Mouse (Mus musculus): Measurements from ENCODE around the gene Fgfr2. TPM values are rescaled to one million over a fixed set of nuclear protein-coding genes. Genes with fewer than 3 reads are reported as not detected.

Gene Fgfr2
- polyA plus RNA-seq, 1 experiment: 14.8 TPM

DNA sequence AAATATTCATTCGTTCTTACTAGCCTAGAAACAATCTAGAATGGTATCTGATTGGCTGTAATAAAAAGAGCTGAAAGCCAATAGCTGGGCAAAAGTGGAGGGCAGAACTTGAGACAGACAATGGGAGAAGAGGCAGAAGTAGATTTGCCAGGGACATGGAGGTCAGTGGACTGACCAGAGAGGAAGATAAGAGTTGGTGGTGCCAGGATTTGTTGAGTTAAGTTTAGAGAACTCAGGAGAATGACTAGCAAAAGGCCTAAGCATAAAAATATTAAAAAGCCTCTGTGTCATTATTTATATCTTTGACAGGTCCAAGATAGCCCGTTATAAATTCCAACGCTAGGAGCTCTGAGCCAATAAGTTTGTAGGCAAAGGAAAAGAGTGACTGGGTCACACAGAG lies 2668.9 kb downstream of the Fgfr2 start:
- Histone ChIP-seq H3K36me3 (ENCODE audit: control insufficient read depth, insufficient read depth, low read length) (no peaks in the 10 kb centered on the region; the same call in 1 of the 2 replicates), H3K27ac (ENCODE audit: insufficient read depth, low read depth, low read length) (no peak overlapping the region), H3K27me3 (replicated peaks; ENCODE audit: control insufficient read depth, insufficient read depth, low read length) (no peaks in the 10 kb centered on the region), H3K4me1 (ENCODE audit: control insufficient read depth, insufficient read depth, low read length) (peaks cover 3% of the 10 kb centered on the region; the same call in 1 of the 2 replicates), H3K4me3 (ENCODE audit: insufficient read depth, low read depth, low read length) (no peak overlapping the region)
- peak; percentile 15 for DNase-seq
- WGBS: 51% methylated on average over 3 of the region's 3 CpGs
- TF ChIP-seq POLR2A (IDR thresholded peaks at IDR 0.05; ENCODE audit: low read depth, low read length): no peak
- no peak for TF ChIP-seq CTCF (conservative IDR thresholded peaks at IDR 0.05; ENCODE audit: insufficient read depth, insufficient read length, low read depth, low read length)

DNA sequence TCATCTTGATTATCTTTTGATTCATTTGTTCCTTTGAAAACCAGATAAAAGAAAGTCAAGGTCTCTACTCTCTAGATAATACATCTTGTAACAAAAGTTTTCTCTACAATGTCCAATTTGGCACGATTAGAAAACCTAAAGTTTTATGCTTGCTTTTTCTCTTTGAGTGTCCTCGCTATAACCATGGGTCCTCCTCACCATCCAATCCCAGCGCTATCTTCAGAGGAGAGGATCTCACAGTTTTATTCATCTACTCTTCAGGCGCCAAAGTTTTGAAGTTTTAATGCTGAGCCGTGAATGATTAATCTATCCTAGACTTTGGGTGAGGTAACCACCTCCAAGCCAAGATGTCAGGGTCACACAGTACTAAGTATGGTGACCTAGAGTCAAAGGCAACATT lies 2687.4 kb downstream of the Fgfr2 start:
- TF ChIP-seq CTCF (conservative IDR thresholded peaks at IDR 0.05; ENCODE audit: insufficient read depth, insufficient read length, low read depth, low read length) (no peak), POLR2A (IDR thresholded peaks at IDR 0.05; ENCODE audit: low read depth, low read length) (no peak)
- DNase-seq: peak; percentile 15
- no peak overlapping the region for H3K27ac ChIP-seq (ENCODE audit: insufficient read depth, low read depth, low read length)
- no peaks in the 10 kb centered on the region for H3K36me3 ChIP-seq (ENCODE audit: control insufficient read depth, insufficient read depth, low read length)
- H3K4me3 ChIP-seq (ENCODE audit: insufficient read depth, low read depth, low read length): no peak overlapping the region
- H3K4me1 ChIP-seq (ENCODE audit: control insufficient read depth, insufficient read depth, low read length): no peaks in the 10 kb centered on the region; the same call in 1 of the 2 replicates
- WGBS: 73% methylated on average over 5 of the region's 5 CpGs
- H3K27me3 ChIP-seq (replicated peaks; ENCODE audit: control insufficient read depth, insufficient read depth, low read length): no peaks in the 10 kb centered on the region

DNA sequence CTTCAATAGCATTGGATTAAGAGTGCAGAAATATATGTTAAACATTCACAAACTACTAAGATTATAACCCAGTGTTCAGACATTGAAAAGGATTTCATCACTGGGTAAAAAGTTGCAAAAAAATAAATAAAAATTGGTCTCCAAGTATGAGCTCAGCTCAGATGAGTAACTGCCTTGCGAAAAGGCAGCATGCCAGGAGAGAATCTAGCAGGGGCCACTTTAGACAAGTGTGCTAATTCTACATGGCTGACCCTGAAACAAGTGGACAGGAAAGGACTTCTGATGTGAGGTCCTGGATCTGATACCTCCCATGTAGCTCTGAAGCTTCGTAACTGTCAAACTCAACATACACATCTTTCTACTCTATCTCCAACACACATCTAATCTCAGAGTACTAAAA lies 2691.0 kb downstream of the Fgfr2 start:
- DNase-seq: no peak

DNA sequence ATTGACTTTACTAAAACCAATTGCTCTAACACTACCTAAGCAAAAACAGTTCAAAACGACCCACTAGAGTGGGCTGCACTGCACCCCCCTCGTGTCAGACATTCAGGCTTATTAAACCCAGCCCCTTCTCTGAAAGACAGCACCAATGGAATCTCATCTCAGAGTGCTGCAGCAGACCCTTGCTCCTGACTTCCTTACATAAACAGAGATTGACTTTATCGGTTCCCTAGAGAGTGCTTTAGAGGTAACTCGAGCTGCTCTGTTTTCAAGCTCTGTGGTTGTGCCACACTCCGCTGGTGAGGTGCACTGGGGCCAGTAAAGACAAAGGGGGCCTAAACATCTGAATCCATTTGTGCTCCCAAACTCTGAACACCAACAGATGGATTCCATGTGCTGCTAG lies 2696.6 kb downstream of the Fgfr2 start:
- WGBS: 29% methylated on average over 5 of the region's 5 CpGs
- H3K27ac ChIP-seq (ENCODE audit: insufficient read depth, low read depth, low read length): no peak overlapping the region

More for the DNA sequence above, 2691.0 kb downstream of the Fgfr2 start:
- Histone ChIP-seq H3K36me3 (ENCODE audit: control insufficient read depth, insufficient read depth, low read length) (no peaks in the 10 kb centered on the region), H3K27ac (ENCODE audit: insufficient read depth, low read depth, low read length) (no peak overlapping the region), H3K27me3 (replicated peaks; ENCODE audit: control insufficient read depth, insufficient read depth, low read length) (no peaks in the 10 kb centered on the region), H3K4me3 (ENCODE audit: insufficient read depth, low read depth, low read length) (no peak overlapping the region), H3K4me1 (ENCODE audit: control insufficient read depth, insufficient read depth, low read length) (no peaks in the 10 kb centered on the region; the same call in 1 of the 2 replicates)
- TF ChIP-seq POLR2A (IDR thresholded peaks at IDR 0.05; ENCODE audit: low read depth, low read length) (no peak), CTCF (conservative IDR thresholded peaks at IDR 0.05; ENCODE audit: insufficient read depth, insufficient read length, low read depth, low read length) (no peak)
- 100% methylated on average over 2 of the region's 2 CpGs for WGBS

DNA sequence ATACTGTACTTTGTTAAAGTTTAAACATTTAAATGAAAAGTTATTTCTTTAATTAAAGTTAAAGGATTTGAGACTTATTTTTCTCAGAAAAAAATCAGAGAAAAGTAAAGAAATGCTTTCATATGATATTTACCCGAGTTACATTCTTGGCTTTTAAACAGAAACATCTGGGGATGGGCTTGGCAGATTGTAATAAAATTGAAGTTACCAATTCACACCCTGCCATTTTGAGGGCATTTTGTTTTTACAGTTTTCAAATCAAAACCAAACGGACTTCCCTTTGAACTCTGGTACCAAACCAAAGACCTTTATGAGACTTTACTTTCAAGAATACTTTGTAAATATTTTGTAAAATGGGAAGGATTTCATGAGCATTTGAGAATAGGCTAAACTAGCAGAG lies 2697.2 kb downstream of the Fgfr2 start:
- WGBS: 66% methylated on average over 2 of the region's 2 CpGs
- H3K36me3 ChIP-seq (ENCODE audit: control insufficient read depth, insufficient read depth, low read length): no peaks in the 10 kb centered on the region
- no peak for TF ChIP-seq POLR2A (IDR thresholded peaks at IDR 0.05; ENCODE audit: low read depth, low read length)
- no peak for TF ChIP-seq CTCF (conservative IDR thresholded peaks at IDR 0.05; ENCODE audit: insufficient read depth, insufficient read length, low read depth, low read length)
- no peak for DNase-seq
- no peak overlapping the region for H3K4me3 ChIP-seq (ENCODE audit: insufficient read depth, low read depth, low read length)
- no peak overlapping the region for H3K27ac ChIP-seq (ENCODE audit: insufficient read depth, low read depth, low read length)
- H3K4me1 ChIP-seq (ENCODE audit: control insufficient read depth, insufficient read depth, low read length): no peaks in the 10 kb centered on the region
- no peaks in the 10 kb centered on the region for H3K27me3 ChIP-seq (replicated peaks; ENCODE audit: control insufficient read depth, insufficient read depth, low read length)

More for the DNA sequence above, 2696.6 kb downstream of the Fgfr2 start:
- no peak for TF ChIP-seq POLR2A (IDR thresholded peaks at IDR 0.05; ENCODE audit: low read depth, low read length)
- no peak for TF ChIP-seq CTCF (conservative IDR thresholded peaks at IDR 0.05; ENCODE audit: insufficient read depth, insufficient read length, low read depth, low read length)
- no peaks in the 10 kb centered on the region for H3K27me3 ChIP-seq (replicated peaks; ENCODE audit: control insufficient read depth, insufficient read depth, low read length)
- no peak for DNase-seq
- H3K4me1 ChIP-seq (ENCODE audit: control insufficient read depth, insufficient read depth, low read length): no peaks in the 10 kb centered on the region
- H3K4me3 ChIP-seq (ENCODE audit: insufficient read depth, low read depth, low read length): no peak overlapping the region
- H3K36me3 ChIP-seq (ENCODE audit: control insufficient read depth, insufficient read depth, low read length): no peaks in the 10 kb centered on the region

DNA sequence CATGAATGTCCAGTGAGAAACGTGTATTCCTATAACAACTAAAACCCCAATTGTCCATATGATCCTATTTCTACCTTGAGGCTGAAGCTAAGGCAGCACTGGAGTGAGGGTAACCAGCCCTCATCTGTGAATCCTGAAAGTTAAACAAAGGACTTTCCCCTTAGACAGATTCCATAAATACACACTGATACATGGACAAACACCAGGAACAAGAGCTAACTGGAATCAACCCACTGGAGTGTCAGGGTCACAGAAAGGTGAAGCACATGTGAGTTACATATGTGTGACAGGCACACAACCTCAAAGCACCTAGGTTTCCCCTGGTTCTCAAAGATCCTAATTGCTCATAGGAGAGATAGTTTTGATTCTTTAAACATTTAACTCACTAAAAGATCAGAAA lies 2703.2 kb downstream of the Fgfr2 start:
- TF ChIP-seq CTCF (conservative IDR thresholded peaks at IDR 0.05; ENCODE audit: insufficient read depth, insufficient read length, low read depth, low read length) (no peak), POLR2A (IDR thresholded peaks at IDR 0.05; ENCODE audit: low read depth, low read length) (no peak)
- DNase-seq: no peak
- WGBS: 81% methylated on average over 1 of the region's 1 CpGs
- Histone ChIP-seq H3K4me1 (ENCODE audit: control insufficient read depth, insufficient read depth, low read length) (no peaks in the 10 kb centered on the region; the same call in 1 of the 2 replicates), H3K27ac (ENCODE audit: insufficient read depth, low read depth, low read length) (no peak overlapping the region), H3K4me3 (ENCODE audit: insufficient read depth, low read depth, low read length) (no peak overlapping the region), H3K27me3 (replicated peaks; ENCODE audit: control insufficient read depth, insufficient read depth, low read length) (no peaks in the 10 kb centered on the region), H3K36me3 (ENCODE audit: control insufficient read depth, insufficient read depth, low read length) (no peaks in the 10 kb centered on the region)

DNA sequence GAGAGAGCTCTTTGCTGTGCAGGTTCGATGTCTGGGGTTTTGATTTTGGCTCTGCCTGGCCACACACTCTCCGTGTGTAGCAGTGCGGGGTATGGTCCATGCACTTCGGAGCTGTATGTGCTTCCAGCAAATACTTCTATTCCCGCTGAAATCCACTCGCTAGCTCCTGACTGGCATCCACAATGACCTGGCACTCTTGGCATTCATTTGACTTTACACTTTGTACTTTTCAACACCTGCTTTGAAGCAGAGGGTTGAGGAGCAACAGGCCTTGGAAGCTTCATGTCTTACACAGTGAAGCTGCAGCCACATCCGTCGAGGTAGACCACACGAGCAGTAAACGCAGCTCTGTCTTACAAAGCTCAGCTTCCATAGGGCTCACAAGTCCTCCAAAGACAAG lies 2715.5 kb downstream of the Fgfr2 start:
- Histone ChIP-seq H3K27ac (ENCODE audit: insufficient read depth, low read depth, low read length) (no peak overlapping the region), H3K4me3 (ENCODE audit: insufficient read depth, low read depth, low read length) (no peak overlapping the region), H3K27me3 (replicated peaks; ENCODE audit: control insufficient read depth, insufficient read depth, low read length) (no peaks in the 10 kb centered on the region), H3K36me3 (ENCODE audit: control insufficient read depth, insufficient read depth, low read length) (no peaks in the 10 kb centered on the region), H3K4me1 (ENCODE audit: control insufficient read depth, insufficient read depth, low read length) (no peaks in the 10 kb centered on the region)
- WGBS: 63% methylated on average over 10 of the region's 10 CpGs
- TF ChIP-seq POLR2A (IDR thresholded peaks at IDR 0.05; ENCODE audit: low read depth, low read length) (no peak), CTCF (conservative IDR thresholded peaks at IDR 0.05; ENCODE audit: insufficient read depth, insufficient read length, low read depth, low read length) (no peak)
- peak; percentile 8 for DNase-seq

All from kidney, adult 2 months (tissue).